Mouse (Mus musculus): ENCODE measurements around the gene Frmpd2.
"Not testable (repeated sequence)": the region's sequence is repeated elsewhere in the genome, so short reads cannot be mapped to it uniquely, and the experiment has no call there.

The Frmpd2 gene

DNA sequence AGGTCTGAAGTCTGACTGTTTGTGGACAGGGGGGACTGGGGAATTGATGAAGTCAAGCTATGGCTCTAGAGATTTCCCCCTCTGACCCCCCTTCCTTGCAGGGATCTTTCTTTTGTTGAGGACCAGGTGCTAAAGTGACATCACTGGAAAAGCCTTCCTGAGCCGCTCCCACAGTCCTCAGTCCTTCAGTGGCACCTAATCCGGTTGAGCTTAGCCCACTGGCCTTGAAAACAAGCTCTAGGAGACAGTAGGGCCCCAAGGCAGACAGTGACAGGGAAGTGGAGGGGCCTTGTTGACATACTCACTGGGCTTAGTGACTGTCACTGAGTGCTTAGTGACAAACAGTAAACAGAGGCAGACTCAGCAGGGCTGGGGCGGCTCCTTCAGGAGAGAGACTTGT, at the start of gene Frmpd2:
Gene Frmpd2, plus strand, starts transcription at position 366 of the 400 bp plus-strand sequence.
- DNase-seq (ENCODE audit: low read depth, low spot score) = no peak

DNA sequence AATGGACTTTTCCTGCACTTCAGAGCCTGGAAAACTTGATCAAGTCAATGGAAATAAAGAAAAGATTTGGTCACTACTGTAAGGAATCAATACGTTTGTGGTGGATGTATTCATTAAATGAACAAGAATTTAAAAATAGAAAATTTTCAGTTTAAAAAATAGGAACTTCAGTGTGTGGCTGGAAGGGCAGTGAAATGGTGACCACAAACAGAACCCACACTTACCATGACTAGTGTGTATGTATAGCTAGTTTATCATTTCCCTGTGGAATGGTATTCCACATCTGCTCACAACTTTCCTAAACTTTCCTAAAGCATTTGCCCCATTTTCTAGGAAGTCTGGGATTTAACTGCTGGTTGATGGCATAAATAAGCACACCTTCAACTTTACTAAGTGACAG, 48.5 kb upstream of the Frmpd2 start:
- DNase-seq (ENCODE audit: low read depth, low spot score) = no peak

DNA sequence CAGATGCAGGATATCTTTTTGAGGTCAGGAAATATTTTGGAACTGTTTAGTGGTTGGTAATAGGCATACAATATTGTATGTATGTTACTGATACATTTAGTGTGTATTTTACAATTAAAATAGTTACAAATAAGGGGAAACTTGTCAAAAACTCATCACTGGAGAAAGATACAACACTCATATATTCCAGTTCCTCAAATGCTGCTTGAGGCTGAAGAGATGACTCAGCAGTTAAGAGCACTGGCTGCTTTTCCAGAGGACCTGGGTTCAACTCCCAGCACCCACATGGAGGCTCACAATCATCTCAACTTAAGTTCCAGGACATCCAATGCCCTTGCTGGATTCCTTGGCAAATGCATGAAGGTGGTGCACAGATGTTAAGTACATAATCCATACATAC, 47.4 kb upstream of the Frmpd2 start:
- DNase-seq (ENCODE audit: low read depth, low spot score) = no peak

DNA sequence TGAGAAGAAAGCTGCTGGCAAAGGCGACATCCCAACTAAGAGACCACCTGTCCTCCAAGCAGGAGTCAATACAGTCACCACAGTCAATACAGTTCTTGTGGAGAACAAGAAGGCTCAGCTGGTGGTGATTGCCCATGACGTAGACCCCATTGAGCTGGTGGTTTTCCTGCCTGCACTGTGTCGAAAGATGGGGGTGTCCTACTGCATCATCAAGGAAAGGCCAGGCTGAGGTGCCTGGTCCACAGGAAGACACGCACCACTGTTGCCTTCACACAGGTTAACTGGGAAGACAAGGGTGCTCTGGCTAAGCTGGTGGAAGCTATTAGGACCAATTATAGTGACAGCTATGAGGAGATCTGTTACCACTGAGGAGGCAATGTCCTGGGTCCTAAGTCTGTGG, 39.0 kb upstream of the Frmpd2 start:
- not testable (repeated sequence) for DNase-seq (ENCODE audit: low read depth, low spot score)

DNA sequence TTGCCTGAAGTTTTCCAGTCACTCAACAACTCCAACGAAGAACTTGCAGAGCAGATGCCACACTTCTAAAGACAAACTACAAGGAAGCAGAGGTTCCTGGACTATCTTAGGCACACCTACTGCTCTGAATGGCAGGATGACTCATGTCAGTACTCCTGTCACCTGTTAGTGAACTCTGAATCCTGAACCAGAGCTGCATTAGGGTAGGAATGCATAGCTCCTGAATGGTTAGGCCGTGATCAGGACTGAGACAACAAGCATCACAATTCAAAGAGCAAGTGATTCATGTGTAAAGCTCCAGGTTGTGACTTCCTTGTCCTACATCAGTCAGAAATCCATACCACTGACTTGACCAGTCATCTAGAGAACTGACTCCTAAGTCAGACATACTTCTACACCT, 27.7 kb upstream of the Frmpd2 start:
- no peak for DNase-seq (ENCODE audit: low read depth, low spot score)

DNA sequence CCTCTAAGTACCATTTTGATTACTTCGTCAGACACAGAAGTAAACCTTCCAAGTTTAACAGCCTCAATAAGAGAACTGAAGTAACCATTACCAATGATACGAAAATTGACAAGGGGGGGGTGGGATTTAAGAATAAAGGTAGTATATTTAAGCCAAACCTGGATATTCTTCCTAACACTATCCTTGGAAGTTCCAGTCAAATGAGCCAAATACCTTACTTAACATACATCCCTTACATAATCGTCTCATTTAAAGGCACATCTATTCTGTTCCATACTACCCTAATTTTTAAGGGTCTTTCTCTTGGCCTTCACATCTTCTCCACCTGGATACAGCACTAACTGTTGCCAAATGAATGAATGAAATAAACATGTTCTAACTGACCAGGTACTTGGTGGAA, 25.5 kb upstream of the Frmpd2 start:
- no peak for DNase-seq (ENCODE audit: low read depth, low spot score)

DNA sequence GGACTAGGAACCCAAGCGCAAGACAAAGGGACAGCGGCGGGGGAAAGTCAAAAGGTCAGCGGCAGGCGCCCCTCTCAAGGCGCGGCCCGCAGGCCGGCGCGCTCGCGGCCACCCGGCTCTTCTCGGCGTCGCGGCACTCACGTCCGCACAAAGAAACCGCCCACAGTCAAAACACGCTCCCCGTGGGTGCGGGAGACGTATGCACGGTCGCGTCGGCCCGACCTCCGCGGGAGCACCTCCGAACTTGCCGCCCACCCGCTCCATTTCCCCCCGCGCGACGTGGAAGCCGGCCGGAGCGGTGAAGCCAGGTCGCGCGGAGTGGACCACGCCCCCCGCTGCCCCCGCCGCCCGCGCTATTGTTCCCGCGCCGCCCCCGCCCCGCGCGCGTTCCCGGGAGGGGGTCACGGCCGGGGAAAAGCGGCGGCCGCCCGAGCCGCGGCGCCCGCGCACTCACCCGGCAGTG, 24.9 kb upstream of the Frmpd2 start:
- DNase-seq (ENCODE audit: low read depth, low spot score) = peak; percentile 13

DNA sequence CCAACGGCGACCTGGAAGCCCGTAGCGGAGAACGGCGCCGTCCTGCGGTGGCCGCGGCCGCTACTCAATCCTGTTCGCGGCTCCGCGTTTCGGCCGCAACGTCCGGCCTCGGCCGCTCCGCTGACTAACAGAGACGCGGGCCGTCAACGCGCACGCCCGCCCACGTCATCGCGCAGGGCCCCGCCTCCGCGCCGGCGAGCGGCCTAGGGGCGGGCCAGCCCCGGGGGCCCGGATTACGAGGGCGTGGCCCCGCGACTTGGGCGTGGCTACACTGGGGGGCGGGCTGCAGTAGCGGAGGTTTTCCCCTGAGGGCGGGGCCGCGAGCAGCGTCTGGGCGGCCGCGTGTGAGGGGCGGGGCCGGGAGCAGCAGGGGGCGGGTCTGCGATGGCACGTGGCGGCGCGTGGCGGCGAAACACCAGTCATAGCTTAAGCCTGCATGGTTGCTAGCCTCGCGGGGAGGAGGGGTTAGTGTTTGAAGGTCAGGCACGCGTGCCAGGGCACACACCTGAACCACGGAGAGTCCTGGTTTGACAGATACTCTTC, 24.4 kb upstream of the Frmpd2 start, which contains the start of gene Mapk8:
Gene Mapk8, minus strand, starts transcription at position 132 of the 543 bp plus-strand sequence.
- DNase-seq (ENCODE audit: low read depth, low spot score) = peak; percentile 91

DNA sequence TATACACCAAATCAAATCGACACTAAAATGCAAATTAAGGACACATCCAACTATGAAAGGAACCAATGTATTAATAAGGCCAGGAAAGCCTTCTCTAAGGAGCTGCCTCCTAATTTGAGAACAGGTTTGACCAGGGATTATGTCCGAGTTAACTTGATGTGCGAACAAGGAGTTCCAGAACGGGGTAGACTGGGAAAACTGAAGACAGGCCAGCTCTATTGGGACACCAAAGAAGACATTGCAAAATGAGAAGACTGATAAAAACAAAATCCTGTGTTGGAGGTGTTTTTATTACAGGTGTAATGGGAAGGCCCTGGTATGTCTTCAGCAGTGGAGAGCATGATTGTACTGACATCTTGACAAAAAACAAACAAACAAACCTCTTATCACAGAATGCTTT, 23.2 kb upstream of the Frmpd2 start:
- no peak for DNase-seq (ENCODE audit: low read depth, low spot score)

DNA sequence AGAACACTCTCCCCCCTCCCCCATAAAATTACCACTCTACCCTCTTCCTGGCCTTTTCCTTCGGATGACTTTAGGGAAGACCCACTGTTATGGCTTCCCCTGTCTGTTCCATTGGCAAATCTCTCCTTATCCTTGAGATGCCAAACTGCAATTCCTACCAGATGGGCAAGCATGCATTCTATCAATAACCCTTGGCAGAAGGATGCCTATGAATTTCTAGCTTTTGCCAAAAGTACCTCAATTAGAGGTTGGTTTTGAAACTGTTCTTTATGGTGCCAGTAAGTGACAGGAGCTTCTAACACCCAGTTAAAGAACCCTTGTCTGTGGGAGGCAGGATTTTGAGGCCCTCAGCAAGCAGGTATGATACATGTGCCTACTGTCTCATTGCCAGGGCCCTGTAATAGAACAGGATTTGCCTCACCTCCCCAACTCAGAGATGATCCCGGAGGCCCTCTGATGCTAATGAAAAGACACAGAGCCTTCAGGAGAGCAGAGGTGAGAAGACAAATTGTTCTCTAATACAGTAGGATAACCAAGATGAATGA, 22.1 kb upstream of the Frmpd2 start:
- no peak for DNase-seq (ENCODE audit: low read depth, low spot score)

DNA sequence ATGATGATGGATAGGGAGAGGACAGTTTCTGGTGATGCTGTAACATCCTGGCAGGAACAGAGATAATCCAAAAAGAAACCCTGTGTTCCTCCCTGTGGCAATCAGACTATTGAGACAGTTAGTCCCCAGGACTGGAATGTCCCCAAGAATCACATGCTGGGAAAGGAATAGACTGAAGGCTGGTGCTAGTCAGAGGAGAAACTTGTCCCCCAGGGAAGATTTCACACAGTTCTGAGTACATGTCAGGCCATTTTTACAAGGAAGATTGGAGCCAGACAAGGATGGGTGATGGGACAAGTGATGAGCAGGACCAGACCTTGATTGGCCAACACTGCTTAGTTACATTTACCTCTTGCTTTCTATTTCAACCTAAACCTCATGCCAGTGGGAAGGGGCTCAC, 21.2 kb upstream of the Frmpd2 start:
- no peak for DNase-seq (ENCODE audit: low read depth, low spot score)

DNA sequence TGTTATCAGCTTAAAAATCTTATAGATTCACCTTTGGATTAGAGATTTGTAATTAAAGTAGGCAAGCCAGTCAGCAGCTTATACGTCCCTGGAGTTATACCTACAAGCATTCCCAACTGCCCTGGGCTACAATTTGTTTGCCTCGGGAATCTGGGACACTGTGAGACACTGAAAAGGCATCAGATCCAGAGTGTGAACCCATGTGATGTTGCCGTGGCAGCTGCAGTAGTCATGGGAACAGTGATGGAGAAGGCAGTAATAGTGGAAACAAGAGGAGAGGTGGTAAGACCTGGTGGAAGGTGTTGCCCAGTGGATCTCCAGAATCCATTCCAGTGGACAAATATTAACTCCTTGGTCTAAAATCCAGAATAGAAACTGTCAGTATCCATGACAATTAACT, 7.8 kb upstream of the Frmpd2 start:
- no peak for DNase-seq (ENCODE audit: low read depth, low spot score)

DNA sequence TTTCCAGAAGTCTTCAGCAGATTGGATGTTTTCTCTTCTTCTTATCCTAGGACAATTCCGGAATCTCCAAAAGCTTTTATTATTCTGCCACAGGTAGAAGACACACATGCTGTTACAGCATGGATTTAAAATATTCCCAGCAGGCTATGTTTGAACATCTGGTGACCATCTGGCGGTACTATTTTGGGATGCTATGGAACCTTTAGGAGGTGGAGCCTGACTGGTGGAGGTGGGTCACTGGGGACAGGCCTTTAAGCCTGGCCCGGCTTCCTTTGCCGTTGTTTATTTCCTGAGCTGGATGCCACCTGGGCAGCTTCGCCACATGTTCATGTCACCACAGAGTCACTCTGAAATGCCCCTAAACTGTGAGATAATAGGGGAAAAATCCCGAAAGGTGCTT, 3.7 kb upstream of the Frmpd2 start:
- no peak for DNase-seq (ENCODE audit: low read depth, low spot score)

DNA sequence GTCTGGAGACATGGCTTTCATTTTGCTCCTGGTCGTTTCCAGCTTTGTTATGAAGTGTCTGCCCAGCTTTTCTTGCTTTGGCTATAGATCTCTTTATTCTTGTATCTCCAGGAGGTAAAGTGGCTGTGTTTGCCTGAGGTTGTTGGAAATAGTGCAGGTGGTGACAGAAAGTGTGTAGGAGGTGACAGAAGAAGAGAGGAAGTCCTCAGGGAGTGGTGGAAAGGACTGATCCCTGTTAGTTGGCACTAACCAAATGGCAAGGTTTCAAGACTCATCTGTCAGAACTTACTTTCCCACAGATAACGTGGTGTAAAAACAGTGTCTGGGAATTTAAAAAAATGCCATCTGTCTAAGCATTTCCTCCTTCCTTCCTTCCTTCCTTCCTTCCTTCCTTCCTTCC, 3.0 kb downstream of the Frmpd2 start:
- no peak for DNase-seq (ENCODE audit: low read depth, low spot score)

DNA sequence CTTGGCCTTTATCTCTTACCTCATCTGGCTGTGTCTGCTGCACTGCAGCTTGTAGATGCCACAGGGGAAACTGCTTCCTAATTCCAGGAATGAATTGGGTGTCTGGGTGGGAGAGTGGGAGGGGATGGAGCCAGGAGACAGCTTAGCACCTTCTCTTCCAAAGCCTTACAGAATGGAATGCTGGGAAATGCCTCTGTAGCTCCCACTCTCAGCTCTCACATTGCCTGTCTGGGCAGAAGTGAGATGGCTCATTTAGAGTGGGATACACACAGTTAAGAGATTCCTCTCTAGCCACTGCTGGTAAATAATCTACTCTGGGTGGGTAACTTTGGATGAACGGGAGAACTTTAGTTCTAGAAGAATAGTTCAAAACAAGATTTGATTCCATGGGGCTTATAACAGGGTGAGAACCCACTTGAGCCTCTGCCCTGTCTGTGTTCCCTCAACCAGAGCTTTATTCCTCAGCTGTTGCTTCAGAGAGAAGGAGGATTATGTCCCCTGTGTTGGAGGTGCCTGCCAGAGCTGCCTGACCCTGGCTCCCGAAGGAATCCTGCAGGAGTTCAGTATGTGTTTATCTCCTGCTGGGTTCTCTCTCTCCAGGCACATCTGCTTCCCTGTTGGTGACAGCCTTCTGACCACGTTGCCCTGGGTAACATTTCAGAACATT, 4.7 kb downstream of the Frmpd2 start:
- no peak for DNase-seq (ENCODE audit: low read depth, low spot score)

DNA sequence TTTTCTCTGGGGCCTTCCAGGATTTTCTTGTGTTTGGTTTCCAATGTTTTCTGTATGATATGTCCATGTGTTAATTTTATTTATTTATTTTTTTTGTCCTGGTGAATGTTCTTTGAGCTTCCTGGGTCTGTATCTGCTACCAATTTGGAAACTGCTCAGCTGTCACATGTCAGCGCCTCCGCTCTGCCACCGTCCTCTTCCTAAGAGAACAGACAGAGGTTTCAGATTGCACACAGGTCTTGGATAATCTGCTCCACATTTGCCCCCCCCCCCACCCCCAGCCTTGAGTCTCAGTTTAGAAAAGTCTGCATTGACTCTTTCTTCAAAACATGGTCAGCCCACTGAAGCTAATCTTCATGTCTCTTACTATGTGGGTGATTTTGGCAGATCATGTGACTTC, 10.5 kb downstream of the Frmpd2 start:
- DNase-seq (ENCODE audit: low read depth, low spot score) = no peak

DNA sequence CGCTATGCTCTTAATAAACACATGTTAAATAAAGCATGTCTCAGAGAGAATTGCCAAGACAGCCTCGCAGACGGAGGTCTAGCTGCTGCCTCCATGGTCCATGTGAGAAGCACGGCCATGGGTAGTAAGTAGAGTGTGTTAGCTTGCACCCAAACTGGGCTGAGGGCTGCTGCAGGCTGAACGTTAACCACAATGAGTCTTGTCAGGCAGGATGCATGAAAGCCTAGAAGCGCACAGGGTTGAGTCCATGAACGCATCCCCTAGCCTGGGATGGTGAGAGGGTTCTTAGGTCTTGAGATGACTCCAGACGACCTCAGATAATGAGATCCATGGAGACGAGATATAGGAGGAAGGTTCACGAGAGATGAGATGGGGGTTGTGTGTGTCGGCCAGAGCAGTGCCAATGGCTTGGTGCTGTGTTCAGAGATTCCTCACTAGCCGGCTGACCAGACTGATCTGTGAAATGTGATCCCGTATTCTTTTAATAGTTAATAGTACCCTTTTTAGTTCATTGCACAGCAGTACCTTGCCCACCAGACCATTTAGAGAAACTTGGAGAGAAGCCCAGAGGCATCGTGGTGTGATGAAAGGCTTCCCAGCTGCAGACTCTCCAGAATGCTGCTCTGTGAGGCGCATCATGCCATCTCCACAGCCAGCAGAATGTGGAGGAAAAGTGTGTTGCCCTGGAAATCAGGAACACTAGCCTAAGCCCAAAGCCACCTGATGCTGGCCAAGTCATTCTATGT, 16.5 kb downstream of the Frmpd2 start:
- DNase-seq (ENCODE audit: low read depth, low spot score) = no peak

DNA sequence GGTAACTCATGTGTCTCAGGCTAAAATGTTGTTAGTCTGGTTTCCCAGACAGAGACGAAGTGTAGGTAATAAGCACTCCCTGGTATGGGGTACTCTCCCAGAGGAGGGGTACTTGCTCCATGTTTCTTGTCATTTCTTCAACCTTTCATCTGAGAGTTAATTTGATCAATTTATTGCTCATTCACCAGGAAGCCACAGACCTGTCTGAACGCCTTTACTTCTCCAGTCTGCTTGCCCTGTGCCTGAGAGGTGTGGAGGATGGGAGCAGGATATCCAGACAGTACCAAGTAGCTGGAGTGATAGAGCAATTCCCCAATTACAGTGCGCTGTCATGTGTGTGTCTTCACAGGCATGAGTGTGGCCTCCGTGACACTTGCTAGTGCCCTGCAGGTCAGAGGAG, 23.7 kb downstream of the Frmpd2 start:
- DNase-seq (ENCODE audit: low read depth, low spot score) = no peak

DNA sequence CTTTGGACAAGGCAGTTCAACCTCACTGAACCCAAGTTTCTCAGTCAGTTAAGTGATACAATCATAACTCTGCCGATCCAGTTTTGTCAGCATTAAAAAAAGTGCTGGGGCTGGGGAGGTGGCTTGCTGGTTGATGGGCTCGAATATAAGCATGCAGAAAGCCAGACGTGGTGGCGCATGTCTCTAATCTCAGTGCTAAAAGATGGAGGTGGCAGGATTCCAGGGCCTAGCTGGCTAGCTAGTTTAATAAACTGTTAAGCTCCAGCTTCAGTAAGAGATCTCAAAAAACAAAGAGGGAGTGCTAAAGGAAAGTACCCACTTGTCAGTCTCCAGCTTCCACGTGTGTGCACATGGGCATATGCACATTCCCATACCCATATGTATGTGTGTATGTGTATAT, 25.9 kb downstream of the Frmpd2 start:
- DNase-seq (ENCODE audit: low read depth, low spot score) = no peak

DNA sequence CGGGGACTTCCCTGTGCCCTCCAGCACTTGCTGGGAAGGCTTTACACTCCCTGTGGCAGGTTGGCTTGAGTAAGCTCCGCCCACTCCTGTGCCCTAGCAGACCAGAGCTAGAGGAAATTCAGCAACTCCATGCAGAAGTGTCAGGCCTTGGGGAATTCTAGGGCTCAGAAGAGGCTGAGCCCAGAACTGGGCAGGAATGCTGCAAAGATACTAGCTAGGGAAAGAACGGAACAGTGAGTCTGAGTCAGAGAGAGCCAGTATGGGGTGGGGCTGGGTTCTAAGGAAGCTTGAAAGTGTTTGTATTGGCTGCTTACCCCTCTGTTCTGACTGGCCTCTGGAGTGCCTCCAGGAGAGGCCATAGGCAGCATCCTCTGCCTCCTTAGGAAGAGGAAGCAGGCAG, 27.4 kb downstream of the Frmpd2 start:
- DNase-seq (ENCODE audit: low read depth, low spot score) = peak; percentile 44

DNA sequence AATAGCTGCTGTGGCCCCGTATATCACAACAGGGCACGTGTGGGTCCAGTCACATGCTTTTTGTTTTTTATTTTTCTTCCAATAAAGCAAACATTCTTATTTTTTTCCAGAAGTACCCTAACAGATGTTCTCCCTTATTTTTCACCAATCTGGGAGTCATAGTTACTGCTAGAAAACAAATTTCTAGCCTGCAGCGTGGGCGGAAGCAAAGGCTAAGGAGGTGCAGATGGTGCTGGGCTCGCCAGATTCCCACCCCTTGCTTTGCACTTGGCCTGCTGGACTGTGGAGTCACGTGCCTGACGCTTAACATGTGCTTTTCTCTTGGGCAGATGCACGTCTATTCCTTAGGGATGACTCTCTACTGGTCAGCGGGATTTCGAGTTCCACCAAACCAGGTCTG, 29.1 kb downstream of the Frmpd2 start:
- DNase-seq (ENCODE audit: low read depth, low spot score) = peak; percentile 77

DNA sequence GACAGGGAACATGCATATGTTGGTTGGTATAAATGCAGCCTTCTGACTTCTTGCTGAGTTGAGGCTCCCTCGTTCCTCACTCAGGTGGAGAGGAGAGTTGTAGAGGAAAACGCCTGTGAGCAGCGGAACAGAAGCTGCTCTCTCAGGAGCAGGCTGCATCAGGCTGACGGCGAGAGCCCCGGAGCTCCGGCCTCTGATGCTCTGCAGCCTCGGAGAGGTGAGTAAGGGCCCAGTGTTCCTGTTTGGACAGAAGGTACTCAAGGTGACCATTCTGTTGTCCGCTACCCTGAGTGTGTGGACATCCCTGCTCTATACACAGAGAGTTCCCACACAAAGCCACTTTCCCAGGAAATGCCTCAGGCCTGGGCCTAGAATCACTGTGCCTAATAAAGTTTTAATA, 31.8 kb downstream of the Frmpd2 start:
- DNase-seq (ENCODE audit: low read depth, low spot score) = no peak

DNA sequence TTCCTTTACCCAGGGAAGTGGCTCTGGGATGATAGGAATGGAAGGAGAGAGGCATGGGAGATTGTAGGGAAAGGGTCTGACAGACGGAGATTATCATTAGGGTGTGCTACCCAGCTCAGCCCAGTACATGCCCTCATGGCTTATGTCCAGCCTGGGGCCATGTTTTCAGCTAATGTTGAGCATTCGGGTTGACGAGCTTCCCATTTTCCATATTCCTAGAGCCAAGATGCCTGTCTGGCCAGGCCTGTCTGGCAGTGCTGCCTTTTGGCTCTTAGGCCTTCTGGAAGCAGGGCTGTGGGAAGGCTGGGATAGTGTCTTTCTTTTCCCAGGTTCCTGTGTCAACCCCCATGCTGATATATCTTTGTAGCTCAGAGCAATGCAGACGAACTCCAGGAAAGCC, 35.2 kb downstream of the Frmpd2 start:
- peak; percentile 18 for DNase-seq (ENCODE audit: low read depth, low spot score)

Measured in skeletal muscle tissue, adult 2 months (tissue).